Mouse (Mus musculus) stomach, embryonic 15.5 days (tissue): Measurements from ENCODE around the gene Shoc2. TPM values are rescaled to one million over a fixed set of nuclear protein-coding genes. Genes with fewer than 3 reads are reported as not detected.
A peak's percentile ranks its signal among the peaks of the same experiment; 100 is the strongest.

Experiments
- ATAC-seq: fragments of 200-750 bp; cut with Nextera tagmentation; 2 replicates; pipeline ENCODE4 v1.8.0; 2017; ENCODE audit warnings: low read depth, moderate number of reproducible peaks, moderate TSS enrichment; ENCODE audit not compliant: insufficient read depth, low FRiP score
- H3K27ac ChIP-seq: fragments of 300-500 bp; sonication (generic); 2 replicates; pipeline ENCODE4 v1.5.1; 2015; ENCODE audit warnings: mild to moderate bottlenecking, inconsistent platforms
- H3K27me3 ChIP-seq: fragments of 300-500 bp; sonication (generic); replicated peaks from 2 replicates; pipeline ENCODE4 v1.6.1; 2015; ENCODE audit warnings: inconsistent platforms
- H3K36me3 ChIP-seq: fragments of 300-500 bp; sonication (generic); 2 replicates; pipeline ENCODE4 v1.6.1; 2015; ENCODE audit warnings: inconsistent platforms
- H3K4me1 ChIP-seq: fragments of 300-500 bp; sonication (generic); 2 replicates; pipeline ENCODE4 v1.6.1; 2015; ENCODE audit warnings: inconsistent platforms
- H3K4me2 ChIP-seq: fragments of 300-500 bp; sonication (generic); 2 replicates; pipeline ENCODE4 v1.6.1; 2015; ENCODE audit warnings: mild to moderate bottlenecking, inconsistent platforms
- H3K4me3 ChIP-seq: fragments of 300-500 bp; sonication (generic); replicated peaks from 2 replicates; pipeline ENCODE4 v1.5.1; 2015; ENCODE audit warnings: inconsistent platforms
- H3K9ac ChIP-seq: fragments of 300-500 bp; sonication (generic); 2 replicates; pipeline ENCODE4 v1.6.1; 2015; ENCODE audit warnings: inconsistent platforms
- H3K9me3 ChIP-seq: fragments of 300-500 bp; sonication (generic); 2 replicates; pipeline ENCODE4 v1.6.1; 2016; ENCODE audit warnings: inconsistent platforms
- WGBS: fragments of 180-500 bp; shearing (Covaris S2); methylation state at CpG from one replicate; pipeline ENCODE4 v1.1.7; 2015; 5-methylcytosine and 5-hydroxymethylcytosine counted together
- polyA plus RNA-seq: library from polyadenylated mRNA; unstranded; fragments of >200 nt; fragmentation: Nextera tagmentation; extraction: Ambion mirVana; gene quantifications from 2 replicates; pipeline ENCODE4 v1.2.1, GENCODE M21; 2015

Gene Shoc2
- polyA plus RNA-seq, 1 experiment from 2014 or later = 42.8 TPM

GRCm38 (mm10) chr19:53983336-53983735 lies 39.2 kb downstream of the Shoc2 start:
- Histone ChIP-seq H3K4me1 (no peaks in the 10 kb centered on the region), H3K9me3 (no peaks in the 10 kb centered on the region), H3K36me3 (peaks cover 6% of the 10 kb centered on the region; the same call in 1 of the 2 replicates), H3K4me3 (no peak overlapping the region), H3K4me2 (no peak overlapping the region), H3K9ac (no peak overlapping the region), H3K27ac (no peak overlapping the region), H3K27me3 (no peaks in the 10 kb centered on the region)
- ATAC-seq = no peak
- 93% methylated on average over 1 of the region's 1 CpGs for WGBS

GRCm38 (mm10) chr19:53984628-53985027 lies 40.5 kb downstream of the Shoc2 start:
- no peak overlapping the region for H3K27ac ChIP-seq
- H3K4me2 ChIP-seq = no peak overlapping the region
- no peak overlapping the region for H3K9ac ChIP-seq
- no peak overlapping the region for H3K4me3 ChIP-seq
- ATAC-seq = no peak
- no peaks in the 10 kb centered on the region for H3K4me1 ChIP-seq
- no peaks in the 10 kb centered on the region for H3K9me3 ChIP-seq
- H3K36me3 ChIP-seq = peaks cover 7% of the 10 kb centered on the region; the same call in 1 of the 2 replicates
- H3K27me3 ChIP-seq = no peaks in the 10 kb centered on the region
- 95% methylated on average over 3 of the region's 3 CpGs for WGBS

- no peaks in the 10 kb centered on the region for H3K9me3 ChIP-seq
- ATAC-seq = no peak
- H3K9ac ChIP-seq = no peak overlapping the region
- no peak overlapping the region for H3K4me3 ChIP-seq
- H3K27me3 ChIP-seq = no peaks in the 10 kb centered on the region
- WGBS = 85% methylated on average over 2 of the region's 2 CpGs
- peaks cover 11% of the 10 kb centered on the region; the same call in 1 of the 2 replicates for H3K36me3 ChIP-seq
- no peaks in the 10 kb centered on the region for H3K4me1 ChIP-seq
- no peak overlapping the region for H3K27ac ChIP-seq
- H3K4me2 ChIP-seq = no peak overlapping the region
Measured at GRCm38 (mm10) chr19:53990538-53990937, 46.4 kb downstream of the Shoc2 start.

- no peak overlapping the region for H3K27ac ChIP-seq
- H3K9ac ChIP-seq = no peak overlapping the region
- no peaks in the 10 kb centered on the region for H3K9me3 ChIP-seq
- no peak overlapping the region for H3K4me2 ChIP-seq
- WGBS = 80% methylated on average over 3 of the region's 3 CpGs
- 0 out of 2 replicates have a peak, but pooled peaks cover 4% of the 10 kb centered on the region for H3K36me3 ChIP-seq
- no peaks in the 10 kb centered on the region for H3K27me3 ChIP-seq
- no peak overlapping the region for H3K4me3 ChIP-seq
- H3K4me1 ChIP-seq = no peaks in the 10 kb centered on the region
- no peak for ATAC-seq
Measured at GRCm38 (mm10) chr19:53993860-53994259, 49.8 kb downstream of the Shoc2 start.

GRCm38 (mm10) chr19:53994276-53994675 lies 50.2 kb downstream of the Shoc2 start:
- H3K4me3 ChIP-seq = no peak overlapping the region
- H3K9ac ChIP-seq = no peak overlapping the region
- no peaks in the 10 kb centered on the region for H3K4me1 ChIP-seq
- WGBS = 86% methylated on average over 1 of the region's 1 CpGs
- no peak overlapping the region for H3K27ac ChIP-seq
- 0 out of 2 replicates have a peak, but pooled peaks cover 4% of the 10 kb centered on the region for H3K36me3 ChIP-seq
- no peak overlapping the region for H3K4me2 ChIP-seq
- no peak for ATAC-seq
- no peaks in the 10 kb centered on the region for H3K27me3 ChIP-seq
- H3K9me3 ChIP-seq = no peaks in the 10 kb centered on the region

GRCm38 (mm10) chr19:54010973-54011372 lies 66.9 kb downstream of the Shoc2 start:
- ATAC-seq = no peak
- Histone ChIP-seq H3K4me2 (no peak overlapping the region), H3K9me3 (no peaks in the 10 kb centered on the region), H3K27me3 (no peaks in the 10 kb centered on the region), H3K9ac (no peak overlapping the region), H3K4me3 (no peak overlapping the region), H3K27ac (no peak overlapping the region), H3K36me3 (no peaks in the 10 kb centered on the region), H3K4me1 (peaks cover 3% of the 10 kb centered on the region; the same call in 1 of the 2 replicates)
- WGBS = 67% methylated on average over 4 of the region's 4 CpGs

- ATAC-seq = no peak
- peaks cover 3% of the 10 kb centered on the region; the same call in 1 of the 2 replicates for H3K4me1 ChIP-seq
- H3K36me3 ChIP-seq = no peaks in the 10 kb centered on the region
- H3K4me3 ChIP-seq = no peak overlapping the region
- 93% methylated on average over 5 of the region's 5 CpGs for WGBS
- no peak overlapping the region for H3K9ac ChIP-seq
- H3K4me2 ChIP-seq = no peak overlapping the region
- H3K9me3 ChIP-seq = no peaks in the 10 kb centered on the region
- H3K27ac ChIP-seq = no peak overlapping the region
- H3K27me3 ChIP-seq = no peaks in the 10 kb centered on the region
Measured at GRCm38 (mm10) chr19:54014999-54015398, 70.9 kb downstream of the Shoc2 start.

- H3K4me2 ChIP-seq = no peak overlapping the region
Measured at GRCm38 (mm10) chr19:54015503-54015902, 71.4 kb downstream of the Shoc2 start.

GRCm38 (mm10) chr19:54035100-54035499 lies 91.0 kb downstream of the Shoc2 start:
- no peaks in the 10 kb centered on the region for H3K27me3 ChIP-seq
- 88% methylated on average over 6 of the region's 6 CpGs for WGBS
- H3K4me3 ChIP-seq = no peak overlapping the region
- H3K9ac ChIP-seq = no peak overlapping the region
- H3K9me3 ChIP-seq = no peaks in the 10 kb centered on the region
- ATAC-seq = no peak
- peaks cover 8% of the 10 kb centered on the region for H3K36me3 ChIP-seq
- no peak overlapping the region for H3K4me2 ChIP-seq
- no peak overlapping the region for H3K27ac ChIP-seq
- H3K4me1 ChIP-seq = no peaks in the 10 kb centered on the region

More at GRCm38 (mm10) chr19:54015503-54015902, 71.4 kb downstream of the Shoc2 start:
- Histone ChIP-seq H3K4me1 (peaks cover 3% of the 10 kb centered on the region; the same call in 1 of the 2 replicates), H3K27me3 (no peaks in the 10 kb centered on the region), H3K9me3 (no peaks in the 10 kb centered on the region), H3K9ac (no peak overlapping the region), H3K27ac (no peak overlapping the region), H3K36me3 (no peaks in the 10 kb centered on the region), H3K4me3 (no peak overlapping the region)
- ATAC-seq = no peak
- 94% methylated on average over 5 of the region's 5 CpGs for WGBS

- Histone ChIP-seq H3K9me3 (no peaks in the 10 kb centered on the region), H3K27me3 (no peaks in the 10 kb centered on the region; the same call in 1 of the 2 replicates), H3K27ac (no peak overlapping the region; the same call in 1 of the 2 replicates), H3K9ac (no peak overlapping the region), H3K4me1 (0 out of 2 replicates have a peak, but pooled peaks cover 7% of the 10 kb centered on the region), H3K4me2 (no peak overlapping the region), H3K4me3 (no peak overlapping the region), H3K36me3 (peaks cover 3% of the 10 kb centered on the region)
- no peak for ATAC-seq
- 78% methylated on average over 7 of the region's 7 CpGs for WGBS
Measured at GRCm38 (mm10) chr19:54039441-54039840, 95.3 kb downstream of the Shoc2 start.

- ATAC-seq = peak; percentile 70
- WGBS = 29% methylated on average over 4 of the region's 4 CpGs
Measured at GRCm38 (mm10) chr19:54040356-54041028, 96.4 kb downstream of the Shoc2 start.

GRCm38 (mm10) chr19:54041029-54041367 lies 96.9 kb downstream of the Shoc2 start:
- no peak overlapping the region for H3K9ac ChIP-seq
- ATAC-seq = no peak
- peaks cover 17% of the 10 kb centered on the region for H3K4me1 ChIP-seq
- H3K27me3 ChIP-seq = peaks cover 2% of the 10 kb centered on the region
- no peak overlapping the region for H3K4me3 ChIP-seq
- peak overlapping the region; percentile 82 for H3K27ac ChIP-seq
- no peaks in the 10 kb centered on the region for H3K9me3 ChIP-seq
- no peak overlapping the region for H3K4me2 ChIP-seq
- H3K36me3 ChIP-seq = peaks cover 1% of the 10 kb centered on the region; the same call in 1 of the 2 replicates
- 25% methylated on average over 5 of the region's 5 CpGs for WGBS

More at GRCm38 (mm10) chr19:54040356-54041028, 96.4 kb downstream of the Shoc2 start:
- Histone ChIP-seq H3K4me1 (0 out of 2 replicates have a peak, but pooled peaks cover 13% of the 10 kb centered on the region), H3K4me3 (no peak overlapping the region), H3K9ac (no peak overlapping the region), H3K4me2 (no peak overlapping the region), H3K9me3 (no peaks in the 10 kb centered on the region), H3K27me3 (no peaks in the 10 kb centered on the region; the same call in 1 of the 2 replicates), H3K36me3 (peaks cover 2% of the 10 kb centered on the region; the same call in 1 of the 2 replicates), H3K27ac (peak overlapping the region; percentile 82)
